Mouse (Mus musculus) splenic B cell, adult 2 months (primary cell): ENCODE data around the gene Dlgap5.
A peak's percentile ranks its signal among the peaks of the same experiment; 100 is the strongest.
"Not testable (repeated sequence)": the region's sequence is repeated elsewhere in the genome, so short reads cannot be mapped to it uniquely, and the experiment has no call there.

Source experiments
- DNase-seq: peaks from one replicate; pipeline ENCODE4 v3.0.0-alpha.2; 2011; ENCODE audit warnings: low read depth, low spot score
- H3K27me3 ChIP-seq: 2 replicates; pipeline ENCODE4 v1.6.1; 2012; ENCODE audit warnings: mild to moderate bottlenecking, low read length, moderate library complexity, mixed read lengths; ENCODE audit not compliant: control insufficient read depth, poor library complexity, insufficient read depth, severe bottlenecking
- H3K36me3 ChIP-seq: 2 replicates; pipeline ENCODE4 v1.6.1; 2012; ENCODE audit warnings: mild to moderate bottlenecking, low read length, moderate library complexity, mixed read lengths; ENCODE audit not compliant: control insufficient read depth, poor library complexity, insufficient read depth, severe bottlenecking

The Dlgap5 gene

GRCm38 (mm10) chr14:47417775-47418665, at the start of gene Dlgap5:
TSS of gene Dlgap5 (minus strand) at chr14:47418407.
- peak; percentile 94 for DNase-seq
- Histone ChIP-seq H3K36me3 (0 out of 2 replicates have a peak, but pooled peaks cover 1% of the 10 kb centered on the region), H3K27me3 (no peaks in the 10 kb centered on the region)

- Histone ChIP-seq H3K36me3 (no peaks in the 10 kb centered on the region), H3K27me3 (no peaks in the 10 kb centered on the region)
- no peak for DNase-seq
Measured at GRCm38 (mm10) chr14:47465468-47466175, 47.4 kb upstream of the Dlgap5 start.

- no peaks in the 10 kb centered on the region for H3K36me3 ChIP-seq
- DNase-seq, result no peak
- H3K27me3 ChIP-seq, result no peaks in the 10 kb centered on the region
Measured at GRCm38 (mm10) chr14:47464426-47464825, 46.2 kb upstream of the Dlgap5 start.

GRCm38 (mm10) chr14:47462877-47463460, 44.8 kb upstream of the Dlgap5 start:
- Histone ChIP-seq H3K36me3 (no peaks in the 10 kb centered on the region), H3K27me3 (no peaks in the 10 kb centered on the region)
- no peak for DNase-seq

GRCm38 (mm10) chr14:47462453-47462852, 44.2 kb upstream of the Dlgap5 start:
- H3K36me3 ChIP-seq, result no peaks in the 10 kb centered on the region
- no peak for DNase-seq

GRCm38 (mm10) chr14:47461997-47462396, 43.8 kb upstream of the Dlgap5 start:
- DNase-seq, result no peak
- Histone ChIP-seq H3K36me3 (no peaks in the 10 kb centered on the region), H3K27me3 (no peaks in the 10 kb centered on the region)

More at GRCm38 (mm10) chr14:47462453-47462852, 44.2 kb upstream of the Dlgap5 start:
- no peaks in the 10 kb centered on the region for H3K27me3 ChIP-seq

- H3K36me3 ChIP-seq, result no peaks in the 10 kb centered on the region
- H3K27me3 ChIP-seq, result no peaks in the 10 kb centered on the region
- no peak for DNase-seq
Measured at GRCm38 (mm10) chr14:47459556-47459955, 41.3 kb upstream of the Dlgap5 start.

GRCm38 (mm10) chr14:47450121-47450520, 31.9 kb upstream of the Dlgap5 start, which contains the start of gene Fbxo34:
TSS of gene Fbxo34 (plus strand) at chr14:47450421.
- not testable (repeated sequence) for H3K27me3 ChIP-seq, H3K36me3 ChIP-seq, DNase-seq

GRCm38 (mm10) chr14:47445331-47446095, 27.3 kb upstream of the Dlgap5 start:
- no peaks in the 10 kb centered on the region for H3K27me3 ChIP-seq
- DNase-seq, result no peak

GRCm38 (mm10) chr14:47444907-47445306, 26.7 kb upstream of the Dlgap5 start:
- DNase-seq, result no peak
- H3K36me3 ChIP-seq, result no peaks in the 10 kb centered on the region
- no peaks in the 10 kb centered on the region for H3K27me3 ChIP-seq

More at GRCm38 (mm10) chr14:47445331-47446095, 27.3 kb upstream of the Dlgap5 start:
- no peaks in the 10 kb centered on the region for H3K36me3 ChIP-seq

- H3K36me3 ChIP-seq, result no peaks in the 10 kb centered on the region
- no peaks in the 10 kb centered on the region for H3K27me3 ChIP-seq
- DNase-seq, result no peak
Measured at GRCm38 (mm10) chr14:47438947-47439346, 20.7 kb upstream of the Dlgap5 start.

GRCm38 (mm10) chr14:47432987-47433386, 14.8 kb upstream of the Dlgap5 start:
- no peaks in the 10 kb centered on the region; the same call in 1 of the 2 replicates for H3K27me3 ChIP-seq
- peak; percentile 34 for DNase-seq
- no peaks in the 10 kb centered on the region for H3K36me3 ChIP-seq

GRCm38 (mm10) chr14:47422466-47422865, 4.3 kb upstream of the Dlgap5 start:
- Histone ChIP-seq H3K36me3 (no peaks in the 10 kb centered on the region), H3K27me3 (no peaks in the 10 kb centered on the region)
- no peak for DNase-seq

- H3K27me3 ChIP-seq, result no peaks in the 10 kb centered on the region
- no peak for DNase-seq
- H3K36me3 ChIP-seq, result no peaks in the 10 kb centered on the region
Measured at GRCm38 (mm10) chr14:47421606-47422005, 3.4 kb upstream of the Dlgap5 start.
